Mouse (Mus musculus) E14TG2a.4 (cell line): ENCODE data around the gene Rtl3.

Experiments
- CTCF ChIP-seq: conservative IDR thresholded peaks from 2 replicates; pipeline ENCODE4 v1.5.1; 2014; ENCODE audit warnings: low read length
- NANOG ChIP-seq: IDR thresholded peaks from 2 replicates; pipeline ENCODE4 v1.6.1; 2014; ENCODE audit warnings: borderline replicate concordance, low read length, mixed read lengths

DNA sequence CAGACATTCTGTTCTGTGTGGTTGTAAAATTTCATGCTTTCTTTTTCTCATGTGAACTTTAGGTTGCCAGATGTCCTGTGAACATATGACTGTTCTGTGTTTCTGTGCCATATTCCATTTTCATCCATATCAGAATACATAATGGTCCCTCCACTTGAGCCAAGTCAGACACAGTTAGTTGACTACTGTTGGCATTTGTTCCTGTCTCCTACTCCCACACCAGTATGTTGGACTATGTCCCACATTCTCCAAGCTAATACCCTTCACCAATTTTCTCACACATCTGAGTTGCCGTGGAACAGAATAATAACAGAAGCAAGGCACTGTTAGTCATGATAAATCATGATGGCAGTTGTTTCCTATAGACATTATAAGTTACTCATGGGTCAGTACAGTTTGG is 9.9 kb downstream of the Rtl3 start:
- no peak for TF ChIP-seq CTCF
- TF ChIP-seq NANOG: no peak
